Mouse (Mus musculus): ENCODE results near the gene Sorcs1. TPM values are rescaled to one million over a fixed set of nuclear protein-coding genes. Genes with fewer than 3 reads are reported as not detected.

Sorcs1 gene
- total and polyA plus RNA-seq, 2 experiments from 2014 or later: 0.51 to 1.1 TPM

GRCm38 (mm10) chr19:50486345-50486744 is 192.1 kb downstream of the Sorcs1 start:
- no peak overlapping the region for H3K27ac ChIP-seq (ENCODE audit: low read depth)
- no peaks in the 10 kb centered on the region for H3K36me3 ChIP-seq (replicated peaks; ENCODE audit: control insufficient read depth, insufficient read depth, low read length)
- no peak overlapping the region for H3K9ac ChIP-seq (replicated peaks; ENCODE audit: low read depth, low read length)
- no peak overlapping the region for H3K4me2 ChIP-seq (ENCODE audit: low read depth, low read length)
- ATAC-seq (ENCODE audit: insufficient read depth, low read depth) (no peak), DNase-seq (ENCODE audit: low spot score) (no peak)
- no peaks in the 10 kb centered on the region for H3K4me1 ChIP-seq (ENCODE audit: control insufficient read depth, insufficient read depth)
- TF ChIP-seq CTCF (IDR thresholded peaks at IDR 0.05; ENCODE audit: low read depth) (no peak), EP300 (IDR thresholded peaks at IDR 0.05; ENCODE audit: low read depth) (no peak)
- H3K27me3 ChIP-seq (ENCODE audit: control insufficient read depth, insufficient read depth, low read length): no peaks in the 10 kb centered on the region
- no peaks in the 10 kb centered on the region for H3K9me3 ChIP-seq (replicated peaks; ENCODE audit: control insufficient read depth, low read length)
- no peak overlapping the region for H3K4me3 ChIP-seq (ENCODE audit: low read depth, low read length)
- 82% methylated on average over 5 of the region's 5 CpGs for WGBS

DNA sequence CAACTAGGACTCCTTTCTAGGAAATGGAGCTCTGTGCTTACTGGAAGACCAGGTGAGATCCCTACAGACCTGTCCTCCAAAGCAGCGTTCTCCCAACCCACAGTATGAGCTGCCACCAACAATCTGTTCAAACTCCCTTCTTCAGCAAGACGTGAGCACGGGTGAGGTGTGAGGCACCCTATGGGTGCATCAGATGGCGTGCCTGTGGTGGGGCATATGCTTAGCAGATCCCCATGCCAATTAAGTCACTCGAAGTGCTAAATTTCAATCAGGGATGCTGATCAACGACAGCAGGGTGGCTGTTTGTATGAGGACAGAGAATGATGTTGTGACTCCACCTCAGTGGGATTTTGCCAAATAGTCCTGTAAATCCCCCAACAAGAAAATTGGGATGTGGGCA is 201.7 kb downstream of the Sorcs1 start:
- Histone ChIP-seq H3K4me1 (ENCODE audit: control insufficient read depth, insufficient read depth) (no peaks in the 10 kb centered on the region), H3K27ac (ENCODE audit: low read depth) (no peak overlapping the region), H3K4me2 (ENCODE audit: low read depth, low read length) (no peak overlapping the region), H3K9ac (replicated peaks; ENCODE audit: low read depth, low read length) (no peak overlapping the region), H3K36me3 (replicated peaks; ENCODE audit: control insufficient read depth, insufficient read depth, low read length) (no peaks in the 10 kb centered on the region), H3K27me3 (ENCODE audit: control insufficient read depth, insufficient read depth, low read length) (no peaks in the 10 kb centered on the region), H3K9me3 (replicated peaks; ENCODE audit: control insufficient read depth, low read length) (no peaks in the 10 kb centered on the region), H3K4me3 (ENCODE audit: low read depth, low read length) (no peak overlapping the region)
- DNase-seq (ENCODE audit: low spot score) (no peak), ATAC-seq (ENCODE audit: insufficient read depth, low read depth) (no peak)
- 50% methylated on average over 6 of the region's 6 CpGs for WGBS
- TF ChIP-seq EP300 (IDR thresholded peaks at IDR 0.05; ENCODE audit: low read depth) (no peak), CTCF (IDR thresholded peaks at IDR 0.05; ENCODE audit: low read depth) (no peak)

DNA sequence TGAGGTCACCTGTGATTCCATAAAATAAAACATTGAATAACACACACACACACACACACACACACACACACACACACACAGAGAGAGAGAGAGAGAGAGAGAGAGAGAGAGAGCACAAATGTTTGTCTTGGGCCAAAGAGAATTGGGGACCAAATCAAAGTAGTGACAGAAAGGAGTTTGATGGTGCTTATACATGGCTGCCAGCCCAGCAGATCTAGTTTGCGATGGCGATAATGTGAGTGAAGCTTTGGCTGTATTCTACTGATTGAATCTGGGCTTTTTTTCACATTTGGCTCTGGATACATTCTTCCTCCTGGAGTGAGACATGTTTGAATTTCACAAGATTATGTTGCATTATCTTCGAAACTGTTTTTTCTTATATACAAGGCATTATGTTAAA is 209.9 kb downstream of the Sorcs1 start:
- DNase-seq (ENCODE audit: low spot score) (no peak), ATAC-seq (ENCODE audit: insufficient read depth, low read depth) (no peak)
- Histone ChIP-seq H3K9me3 (replicated peaks; ENCODE audit: control insufficient read depth, low read length) (no peaks in the 10 kb centered on the region), H3K4me3 (ENCODE audit: low read depth, low read length) (no peak overlapping the region), H3K36me3 (replicated peaks; ENCODE audit: control insufficient read depth, insufficient read depth, low read length) (no peaks in the 10 kb centered on the region), H3K9ac (replicated peaks; ENCODE audit: low read depth, low read length) (no peak overlapping the region), H3K4me1 (ENCODE audit: control insufficient read depth, insufficient read depth) (no peaks in the 10 kb centered on the region), H3K4me2 (ENCODE audit: low read depth, low read length) (no peak overlapping the region), H3K27me3 (ENCODE audit: control insufficient read depth, insufficient read depth, low read length) (no peaks in the 10 kb centered on the region), H3K27ac (ENCODE audit: low read depth) (no peak overlapping the region)
- 78% methylated on average over 3 of the region's 3 CpGs for WGBS
- no peak for TF ChIP-seq CTCF (IDR thresholded peaks at IDR 0.05; ENCODE audit: low read depth)
- TF ChIP-seq EP300 (IDR thresholded peaks at IDR 0.05; ENCODE audit: low read depth): no peak

DNA sequence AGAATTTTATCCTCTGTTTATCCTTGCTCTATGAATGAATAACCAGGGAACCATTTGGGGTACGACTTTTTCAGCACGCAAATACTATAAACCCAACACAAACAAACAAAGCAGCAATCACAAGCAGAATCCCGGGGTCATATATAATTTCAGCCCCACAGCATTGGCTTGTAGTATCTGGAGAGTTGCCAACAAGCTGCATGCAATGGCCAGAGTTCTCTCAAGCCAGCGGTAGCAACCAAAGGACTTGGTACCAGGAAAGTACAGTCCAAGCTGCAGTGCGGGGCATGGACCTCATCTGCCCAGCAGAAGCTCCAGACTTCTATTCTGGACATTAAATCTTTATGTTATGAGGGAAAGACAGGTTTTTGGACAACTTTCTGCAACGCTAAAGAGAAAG is 213.6 kb downstream of the Sorcs1 start:
- Histone ChIP-seq H3K4me1 (ENCODE audit: control insufficient read depth, insufficient read depth) (no peaks in the 10 kb centered on the region), H3K4me2 (ENCODE audit: low read depth, low read length) (no peak overlapping the region), H3K27ac (ENCODE audit: low read depth) (no peak overlapping the region), H3K27me3 (ENCODE audit: control insufficient read depth, insufficient read depth, low read length) (no peaks in the 10 kb centered on the region), H3K36me3 (replicated peaks; ENCODE audit: control insufficient read depth, insufficient read depth, low read length) (no peaks in the 10 kb centered on the region), H3K9ac (replicated peaks; ENCODE audit: low read depth, low read length) (no peak overlapping the region), H3K9me3 (replicated peaks; ENCODE audit: control insufficient read depth, low read length) (no peaks in the 10 kb centered on the region), H3K4me3 (ENCODE audit: low read depth, low read length) (no peak overlapping the region)
- DNase-seq (ENCODE audit: low spot score) (no peak), ATAC-seq (ENCODE audit: insufficient read depth, low read depth) (no peak)
- TF ChIP-seq EP300 (IDR thresholded peaks at IDR 0.05; ENCODE audit: low read depth) (no peak), CTCF (IDR thresholded peaks at IDR 0.05; ENCODE audit: low read depth) (no peak)
- 72% methylated on average over 6 of the region's 6 CpGs for WGBS

GRCm38 (mm10) chr19:50458581-50458980 is 219.9 kb downstream of the Sorcs1 start:
- DNase-seq (ENCODE audit: low spot score) (no peak), ATAC-seq (ENCODE audit: insufficient read depth, low read depth) (no peak)
- no peaks in the 10 kb centered on the region for H3K4me1 ChIP-seq (ENCODE audit: control insufficient read depth, insufficient read depth)
- H3K36me3 ChIP-seq (replicated peaks; ENCODE audit: control insufficient read depth, insufficient read depth, low read length): no peaks in the 10 kb centered on the region
- H3K27ac ChIP-seq (ENCODE audit: low read depth): no peak overlapping the region
- no peak overlapping the region for H3K4me3 ChIP-seq (ENCODE audit: low read depth, low read length)
- H3K9me3 ChIP-seq (replicated peaks; ENCODE audit: control insufficient read depth, low read length): no peaks in the 10 kb centered on the region
- TF ChIP-seq CTCF (IDR thresholded peaks at IDR 0.05; ENCODE audit: low read depth) (no peak), EP300 (IDR thresholded peaks at IDR 0.05; ENCODE audit: low read depth) (no peak)
- no peak overlapping the region for H3K4me2 ChIP-seq (ENCODE audit: low read depth, low read length)
- WGBS: 83% methylated on average over 5 of the region's 5 CpGs
- no peak overlapping the region for H3K9ac ChIP-seq (replicated peaks; ENCODE audit: low read depth, low read length)
- no peaks in the 10 kb centered on the region for H3K27me3 ChIP-seq (ENCODE audit: control insufficient read depth, insufficient read depth, low read length)

DNA sequence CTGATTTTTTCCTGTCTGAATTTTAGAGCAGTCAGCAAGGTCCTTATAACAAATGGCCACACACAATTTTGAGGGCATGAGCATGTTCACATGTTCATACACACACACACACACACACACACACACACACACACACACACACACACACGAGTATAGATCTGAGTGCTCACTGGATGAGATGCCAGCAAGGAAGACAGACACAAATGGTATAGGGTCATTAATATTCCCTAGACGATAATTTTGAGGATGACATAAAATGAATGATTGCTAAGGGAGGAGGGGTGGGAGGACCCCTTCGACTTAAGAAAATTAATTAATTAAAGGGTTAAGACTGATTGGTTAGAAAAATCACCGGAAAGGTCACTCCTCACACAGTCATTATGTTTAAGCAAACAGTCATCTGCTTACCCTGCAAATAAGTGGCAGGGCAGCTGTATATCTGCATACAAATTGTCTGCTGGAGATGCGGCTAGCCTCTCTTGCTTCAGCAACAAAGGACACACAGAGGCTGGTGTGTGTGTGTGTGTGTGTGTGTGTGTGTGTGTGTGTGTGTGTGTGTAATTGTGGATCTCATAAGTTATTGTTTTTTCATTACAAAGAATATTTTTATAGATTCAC is 221.1 kb downstream of the Sorcs1 start:
- H3K4me3 ChIP-seq (ENCODE audit: low read depth, low read length): no peak overlapping the region
- no peak overlapping the region for H3K4me2 ChIP-seq (ENCODE audit: low read depth, low read length)
- ATAC-seq (ENCODE audit: insufficient read depth, low read depth): no peak
- no peaks in the 10 kb centered on the region for H3K9me3 ChIP-seq (replicated peaks; ENCODE audit: control insufficient read depth, low read length)
- H3K36me3 ChIP-seq (replicated peaks; ENCODE audit: control insufficient read depth, insufficient read depth, low read length): no peaks in the 10 kb centered on the region
- no peaks in the 10 kb centered on the region for H3K27me3 ChIP-seq (ENCODE audit: control insufficient read depth, insufficient read depth, low read length)
- no peak overlapping the region for H3K27ac ChIP-seq (ENCODE audit: low read depth)
- DNase-seq (ENCODE audit: low spot score): no peak
- H3K9ac ChIP-seq (replicated peaks; ENCODE audit: low read depth, low read length): no peak overlapping the region
- H3K4me1 ChIP-seq (ENCODE audit: control insufficient read depth, insufficient read depth): no peaks in the 10 kb centered on the region
- 63% methylated on average over 5 of the region's 5 CpGs for WGBS
- TF ChIP-seq EP300 (IDR thresholded peaks at IDR 0.05; ENCODE audit: low read depth): no peak
